Mouse (Mus musculus): ENCODE results near the gene Prex1.

DNA sequence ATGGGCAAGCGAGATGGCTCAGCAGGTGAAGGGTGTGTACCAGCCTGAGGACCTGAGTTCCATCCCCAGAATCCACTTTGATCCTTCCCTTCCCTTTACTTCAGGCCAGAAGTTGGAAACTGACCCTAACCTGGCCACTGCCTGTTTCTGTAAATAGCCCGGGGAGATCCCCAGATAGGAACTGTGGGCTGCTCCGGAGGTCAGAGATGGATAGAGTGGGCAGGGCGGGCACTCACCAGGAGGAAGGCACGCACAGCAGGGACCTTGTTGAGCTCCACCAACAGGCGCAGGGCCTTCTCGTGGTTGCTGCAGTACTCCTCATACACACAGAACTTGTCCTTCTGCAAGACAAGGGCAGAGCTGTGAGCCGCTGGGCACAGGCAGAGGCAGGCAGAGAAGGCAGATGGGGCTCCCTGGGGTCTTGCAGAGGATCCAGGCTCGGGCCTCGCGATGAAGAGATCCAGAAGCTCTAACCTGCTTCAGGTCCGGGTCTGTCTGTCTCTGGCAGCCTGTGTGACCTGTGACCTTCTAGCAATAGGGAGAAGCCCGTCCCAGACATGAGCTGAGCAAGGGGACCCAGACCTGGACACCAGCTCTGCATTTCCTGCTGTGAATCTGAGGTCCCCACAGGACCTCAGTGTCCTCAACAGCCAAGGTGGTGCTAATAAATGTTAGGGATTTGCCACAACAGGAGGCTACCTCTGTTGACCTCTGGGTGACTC, 75.4 kb downstream of the Prex1 start:
- no peak for TF ChIP-seq CTCF (conservative IDR thresholded peaks at IDR 0.05 in 1 of 2, IDR thresholded peaks at IDR 0.05 in 1 of 2; ENCODE audit: low read depth in 2 of 2, low read length in 2 of 2)
- no peak for TF ChIP-seq RAD21 (IDR thresholded peaks at IDR 0.05; ENCODE audit: low read depth, low read length)
- no peak for TF ChIP-seq KAT2A (IDR thresholded peaks at IDR 0.05; ENCODE audit: insufficient replicate concordance, low read length)
- no peak for TF ChIP-seq EP300 (IDR thresholded peaks at IDR 0.05; ENCODE audit: low read length)
- TF ChIP-seq MAX (IDR thresholded peaks at IDR 0.05; ENCODE audit: low read length), result no peak
- no peak for TF ChIP-seq MXI1 (IDR thresholded peaks at IDR 0.05; ENCODE audit: low read depth, low read length)
- no peak for TF ChIP-seq NRF1 (IDR thresholded peaks at IDR 0.05; ENCODE audit: low read depth, low read length)
- no peak for TF ChIP-seq BHLHE40 (IDR thresholded peaks at IDR 0.05; ENCODE audit: low read depth, low read length)
- TF ChIP-seq ETS1 (conservative IDR thresholded peaks at IDR 0.05; ENCODE audit: low read depth, low read length), result no peak
- no peak for TF ChIP-seq MAFK (IDR thresholded peaks at IDR 0.05; ENCODE audit: insufficient replicate concordance, low read length)
